Mouse (Mus musculus) cerebellum, adult 9-11 months (tissue): ENCODE data around the gene Dynlrb1.

Experiments used
- DNase-seq: peaks from one replicate; pipeline ENCODE4 v3.0.0; 2022

The Dynlrb1 gene

DNA sequence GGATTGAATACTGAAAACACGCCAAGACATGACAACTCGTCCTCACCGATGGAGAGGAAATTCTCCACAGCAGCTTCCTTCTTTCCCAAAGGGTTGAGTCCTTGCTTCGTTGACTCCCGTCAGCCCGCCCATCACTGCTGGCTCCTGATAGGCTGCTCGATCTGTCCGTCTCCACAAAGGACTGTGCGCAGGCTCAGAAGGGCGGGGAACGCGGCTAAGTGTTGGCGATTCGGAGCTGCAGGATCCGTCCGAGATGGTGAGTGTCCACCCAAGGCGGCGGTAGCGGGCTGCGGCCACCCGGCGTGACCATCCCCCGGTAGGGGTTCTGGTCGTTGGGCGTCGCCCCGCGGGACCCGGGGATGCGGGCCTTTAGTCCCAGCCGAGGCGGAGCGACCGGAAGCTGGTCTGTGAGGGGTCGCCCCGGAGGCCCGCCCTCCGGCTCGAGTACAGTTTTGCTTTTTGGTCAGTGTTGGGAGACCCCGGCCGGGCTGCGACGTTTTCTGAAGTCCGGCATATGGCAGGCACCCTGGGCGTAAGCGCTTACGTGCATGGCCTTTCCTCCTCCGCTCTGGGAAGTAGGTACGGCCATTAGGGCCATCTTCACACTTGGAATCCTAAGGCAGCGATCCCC lies at the start of gene Dynlrb1:
Gene Dynlrb1 (plus strand): TSS at position 172 of the 631 bp plus-strand sequence.
- peak; percentile 98 for DNase-seq

- DNase-seq, result peak; percentile 11
Measured at GRCm38 (mm10) chr2:155207419-155207818, 28.9 kb upstream of the Dynlrb1 start.

DNA sequence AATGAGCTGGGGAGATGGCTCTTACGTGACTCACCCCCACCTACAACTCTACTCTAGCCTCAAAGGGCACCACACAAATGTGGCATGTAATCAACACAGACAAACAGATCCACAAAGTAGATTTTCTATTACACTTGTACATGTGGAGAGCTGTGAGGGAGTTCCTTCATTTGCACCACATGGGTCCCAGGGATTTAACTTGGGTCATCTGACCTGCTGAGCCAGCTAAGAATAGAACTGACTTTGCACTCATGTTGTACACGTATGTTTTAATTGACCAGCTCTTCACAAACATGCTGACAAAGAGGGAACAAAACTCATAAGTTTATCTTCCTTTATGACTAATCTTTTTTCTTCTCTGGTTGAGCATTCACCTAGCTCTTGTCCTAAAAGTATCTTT lies 13.2 kb upstream of the Dynlrb1 start:
- DNase-seq, result no peak

- no peak for DNase-seq
Measured at GRCm38 (mm10) chr2:155224721-155225120, 11.6 kb upstream of the Dynlrb1 start.

DNA sequence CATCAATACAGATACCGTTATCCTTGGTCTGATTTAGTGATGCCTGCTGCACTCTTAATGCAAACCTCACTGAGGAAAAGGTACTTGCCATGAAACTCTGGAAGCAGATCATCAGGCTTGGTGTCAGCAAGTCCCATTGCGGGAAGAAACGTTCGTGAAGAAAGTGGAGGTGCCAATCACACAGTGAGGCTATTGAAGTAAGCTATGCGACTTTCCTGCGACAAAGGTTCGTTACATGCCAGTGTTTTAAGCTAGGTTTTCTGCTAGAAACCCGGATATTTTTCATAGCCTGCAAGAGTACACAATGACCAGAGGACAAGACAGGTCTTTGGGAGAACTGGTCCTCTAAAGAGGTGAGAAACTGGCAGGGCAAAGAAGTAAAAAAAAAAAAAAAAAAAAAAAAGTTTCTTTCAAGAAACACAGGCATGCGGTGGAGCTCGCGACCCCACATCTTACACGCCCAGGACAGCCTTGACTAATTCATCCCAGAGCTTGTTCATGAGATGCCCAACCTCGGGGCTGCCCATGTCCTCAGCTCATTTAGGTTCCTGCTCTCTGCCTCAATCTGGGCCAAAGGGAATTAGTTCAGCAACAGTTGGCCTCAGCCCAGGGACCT lies 479 bp upstream of the Dynlrb1 start:
- peak; percentile 16 for DNase-seq

DNA sequence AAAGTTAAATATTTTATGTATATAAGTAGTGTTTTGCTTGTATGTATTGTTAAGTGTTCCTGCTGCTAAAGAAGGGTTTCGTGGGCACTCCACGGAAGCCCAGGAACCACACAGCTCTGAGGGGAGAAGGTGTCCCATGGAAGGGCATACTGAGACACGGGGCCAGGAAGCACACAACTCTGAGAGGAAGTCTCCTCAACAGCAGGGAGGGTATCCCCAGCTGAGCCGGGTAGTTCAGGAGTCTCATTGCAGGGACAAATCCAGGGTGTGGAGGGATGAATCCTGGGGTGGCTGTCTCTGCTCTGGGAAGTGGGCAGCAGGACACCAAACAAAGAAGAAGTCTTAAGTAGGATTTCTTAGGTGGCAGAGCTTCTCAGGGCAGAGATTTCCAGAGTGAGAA lies 943 bp downstream of the Dynlrb1 start:
- DNase-seq, result peak; percentile 17

GRCm38 (mm10) chr2:155240915-155241314 lies 4.6 kb downstream of the Dynlrb1 start:
- DNase-seq, result peak; percentile 15

- DNase-seq, result peak; percentile 30
Measured at GRCm38 (mm10) chr2:155242296-155242855, 6.0 kb downstream of the Dynlrb1 start.

DNA sequence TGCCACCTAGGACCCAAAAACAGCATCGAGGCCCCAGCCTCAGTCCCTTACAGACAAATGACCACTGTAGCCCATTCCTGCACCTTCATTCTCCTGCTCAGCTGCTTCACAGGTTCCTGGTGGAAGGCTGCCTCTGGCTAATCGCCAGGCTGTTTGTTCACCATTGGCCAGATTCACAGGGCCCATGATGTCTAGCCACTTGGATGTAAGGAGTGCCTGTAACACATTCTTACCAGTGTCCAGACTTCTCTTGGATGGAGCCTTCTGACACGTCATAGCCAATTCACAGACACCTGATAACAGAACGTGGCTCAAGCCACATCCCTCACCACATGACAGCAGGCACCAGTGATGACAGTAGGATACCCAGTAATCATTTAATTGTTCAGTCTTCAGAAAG lies 9.9 kb downstream of the Dynlrb1 start:
- DNase-seq, result no peak

- DNase-seq, result no peak
Measured at GRCm38 (mm10) chr2:155248206-155248605, 11.9 kb downstream of the Dynlrb1 start.

- no peak for DNase-seq
Measured at GRCm38 (mm10) chr2:155248718-155249117, 12.4 kb downstream of the Dynlrb1 start.

DNA sequence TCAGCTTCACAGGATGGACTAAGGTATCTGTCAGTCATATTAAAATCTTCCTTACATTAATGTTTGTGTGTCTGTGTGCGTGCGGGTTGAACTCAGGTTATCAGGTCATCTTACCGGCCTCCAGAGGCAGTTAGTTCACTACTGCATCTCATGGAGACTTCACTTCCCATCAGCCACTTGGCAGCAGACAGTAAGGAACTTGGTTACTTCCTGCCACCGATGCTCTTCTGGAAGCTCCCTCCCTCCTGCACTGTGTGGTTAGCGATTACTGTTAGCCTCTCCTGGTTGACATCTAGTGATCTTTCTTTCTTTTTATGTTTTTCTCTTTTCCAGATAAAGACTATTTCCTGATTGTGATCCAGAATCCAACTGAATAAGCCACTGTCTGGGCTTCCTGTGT lies 13.3 kb downstream of the Dynlrb1 start:
- DNase-seq, result no peak

DNA sequence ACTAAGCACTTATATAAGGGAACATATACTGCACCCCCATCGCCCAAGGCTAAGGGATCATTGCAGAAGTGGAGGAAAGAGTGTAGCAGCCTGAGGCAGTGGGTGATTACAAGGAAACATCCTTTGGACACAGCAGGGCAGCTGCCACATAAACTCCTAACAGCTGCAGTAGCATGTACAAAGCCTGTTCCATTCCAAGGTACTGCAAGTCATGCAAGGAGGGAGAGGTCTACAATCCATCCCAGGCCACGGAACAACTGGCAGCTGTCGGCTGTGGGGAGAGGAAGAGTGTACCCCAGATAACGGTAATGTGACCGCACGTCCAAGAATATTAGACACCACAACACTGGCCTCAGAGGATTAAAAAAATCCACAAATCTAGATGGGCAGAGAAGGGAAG lies 29.2 kb downstream of the Dynlrb1 start:
- no peak for DNase-seq

DNA sequence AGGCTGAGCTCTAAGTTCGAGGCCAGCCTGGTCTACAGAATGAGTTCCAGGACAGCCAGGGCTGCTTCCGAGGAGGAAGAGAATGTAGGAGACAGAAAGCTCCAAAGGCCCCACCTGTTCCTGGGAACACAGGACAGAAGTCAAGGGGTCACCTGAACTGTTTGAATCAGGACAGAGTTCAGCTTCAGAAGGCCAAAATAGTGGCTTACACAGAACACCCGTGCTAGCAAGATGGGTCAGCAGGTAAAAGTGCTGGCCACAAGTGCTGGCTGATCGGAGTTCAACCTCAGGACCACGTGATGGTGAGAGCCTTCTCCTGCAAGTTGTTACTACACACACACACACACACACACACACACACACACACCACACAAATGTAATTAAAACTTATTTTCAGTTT lies 30.6 kb downstream of the Dynlrb1 start:
- no peak for DNase-seq

DNA sequence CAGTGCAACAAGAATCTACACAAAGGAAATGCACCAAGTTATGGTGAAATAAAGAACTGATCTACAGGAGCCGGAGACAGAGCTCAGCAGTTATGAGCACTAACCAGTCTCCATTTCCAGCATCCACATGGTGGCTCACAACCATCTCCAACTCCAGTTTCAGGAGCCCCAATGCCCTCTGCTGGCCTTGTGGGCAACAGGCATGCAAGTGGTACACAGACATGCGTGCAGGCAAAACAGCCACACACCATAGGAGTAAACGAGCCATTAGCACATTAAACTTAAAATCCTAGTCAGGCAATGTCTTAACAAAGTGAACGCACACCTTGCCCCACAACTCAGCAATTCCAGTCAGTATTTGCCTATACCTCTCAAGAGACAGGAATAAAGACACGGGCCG lies 35.6 kb downstream of the Dynlrb1 start:
- DNase-seq, result no peak

GRCm38 (mm10) chr2:155272396-155273170 lies 36.2 kb downstream of the Dynlrb1 start:
- DNase-seq, result peak; percentile 22

DNA sequence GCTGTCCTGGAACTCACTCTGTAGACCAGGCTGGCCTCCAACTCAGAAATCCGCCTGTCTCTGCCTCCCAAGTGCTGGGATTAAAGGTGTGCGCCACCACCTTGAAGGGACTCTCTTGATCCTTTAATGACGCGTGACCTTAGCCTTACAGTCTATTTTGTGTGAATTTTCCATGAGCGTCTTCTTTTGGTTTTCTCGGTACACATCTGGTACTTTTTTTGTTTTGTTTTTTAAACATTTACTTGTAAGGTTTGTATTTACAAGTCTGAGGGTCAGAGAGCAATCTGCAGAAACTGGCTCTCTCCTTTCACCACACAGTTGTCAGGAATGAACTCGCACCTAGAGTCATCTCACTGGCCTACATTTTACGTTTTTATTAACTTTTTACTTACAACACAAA lies 37.3 kb downstream of the Dynlrb1 start:
- DNase-seq, result no peak

DNA sequence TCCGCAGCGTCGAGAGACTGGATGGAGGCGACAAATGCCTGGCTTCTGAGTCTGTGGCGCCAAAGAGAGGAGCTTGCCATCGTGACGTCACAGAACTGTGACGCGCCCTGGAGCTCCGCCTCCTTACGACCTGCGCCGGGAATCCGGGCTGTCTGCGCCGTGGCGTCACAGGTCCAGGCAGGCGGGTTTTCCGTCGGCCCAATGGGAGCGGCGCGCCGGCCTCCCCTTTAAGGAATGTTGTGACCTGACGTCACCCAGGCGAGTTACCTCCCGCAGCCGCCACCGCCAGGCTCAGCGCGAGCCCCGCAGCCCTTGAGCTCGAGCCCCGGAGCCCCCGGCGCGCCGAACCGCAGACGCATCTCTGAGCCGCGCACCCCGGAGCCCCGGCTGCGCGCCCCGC lies 39.9 kb downstream of the Dynlrb1 start, which contains the start of gene Map1lc3a:
Gene Map1lc3a (plus strand): TSS at position 103 of the 400 bp plus-strand sequence.
- peak; percentile 98 for DNase-seq

DNA sequence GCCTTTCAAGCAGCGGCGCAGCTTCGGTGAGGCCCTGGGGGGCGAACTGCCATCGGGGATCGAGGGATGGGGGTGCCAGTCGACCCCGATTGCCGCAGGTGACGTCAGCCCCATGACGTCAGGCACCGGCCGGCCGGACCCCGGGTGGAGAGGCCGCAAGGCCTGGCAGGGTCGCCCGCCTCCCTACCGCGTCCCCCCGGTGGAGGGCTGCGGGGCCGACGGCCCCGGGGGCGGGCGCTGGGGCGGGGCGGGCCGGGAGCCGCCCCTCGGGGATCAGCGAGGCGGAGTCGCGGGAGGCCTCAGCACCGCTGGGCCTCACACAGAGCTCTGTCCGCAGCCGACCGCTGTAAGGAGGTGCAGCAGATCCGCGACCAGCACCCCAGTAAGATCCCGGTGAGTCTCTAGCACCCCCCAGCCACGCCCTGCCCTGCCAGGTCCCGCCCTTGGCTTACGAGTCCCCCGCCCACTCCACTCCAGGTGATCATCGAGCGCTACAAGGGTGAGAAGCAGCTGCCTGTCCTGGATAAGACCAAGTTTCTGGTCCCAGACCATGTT lies 40.4 kb downstream of the Dynlrb1 start:
- DNase-seq, result peak; percentile 81

- DNase-seq, result peak; percentile 63
Measured at GRCm38 (mm10) chr2:155277721-155278120, 41.4 kb downstream of the Dynlrb1 start.

DNA sequence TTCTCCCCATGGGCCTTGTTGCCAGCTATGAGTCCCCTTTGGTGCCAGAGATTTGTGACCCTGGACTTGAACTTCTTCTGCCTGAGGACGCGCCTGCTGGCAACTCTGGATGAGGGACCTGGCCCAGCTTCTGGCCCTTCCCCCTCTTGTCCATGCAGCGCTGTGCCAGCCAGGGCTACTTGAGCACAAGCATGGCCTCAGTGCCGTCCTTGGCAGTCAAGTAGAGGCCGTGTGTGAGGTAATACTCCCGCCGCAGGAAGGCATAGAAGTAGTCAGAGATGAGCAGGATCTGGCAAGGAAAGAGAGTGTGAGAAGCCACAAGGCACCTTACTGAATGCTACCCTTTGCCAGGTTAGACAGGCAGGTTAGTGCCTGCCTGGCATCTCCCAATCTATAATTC lies 42.0 kb downstream of the Dynlrb1 start:
- peak; percentile 63 for DNase-seq

DNA sequence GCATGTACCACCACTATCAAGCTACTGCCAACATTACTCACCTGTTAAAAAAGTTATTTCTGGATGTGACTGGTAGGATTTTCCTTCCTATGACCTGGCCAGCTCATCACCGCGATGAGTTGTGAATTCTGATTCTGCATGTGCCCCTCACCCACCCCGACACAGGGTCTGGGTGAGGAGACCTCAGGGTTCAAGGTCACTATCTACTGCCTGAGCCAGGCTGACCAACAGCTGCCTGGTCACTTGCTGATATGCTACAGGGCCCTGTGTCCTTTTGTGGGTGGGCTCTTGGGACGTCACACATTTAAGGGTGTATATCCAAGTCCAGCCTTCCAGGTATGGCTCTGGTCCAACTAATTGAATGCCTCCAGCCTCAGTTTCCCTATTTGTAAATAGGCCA lies 42.8 kb downstream of the Dynlrb1 start:
- DNase-seq, result peak; percentile 38

- no peak for DNase-seq
Measured at GRCm38 (mm10) chr2:155280116-155280515, 43.8 kb downstream of the Dynlrb1 start.
